Mouse (Mus musculus): ENCODE data around the gene Tomm6.

The Tomm6 gene

DNA sequence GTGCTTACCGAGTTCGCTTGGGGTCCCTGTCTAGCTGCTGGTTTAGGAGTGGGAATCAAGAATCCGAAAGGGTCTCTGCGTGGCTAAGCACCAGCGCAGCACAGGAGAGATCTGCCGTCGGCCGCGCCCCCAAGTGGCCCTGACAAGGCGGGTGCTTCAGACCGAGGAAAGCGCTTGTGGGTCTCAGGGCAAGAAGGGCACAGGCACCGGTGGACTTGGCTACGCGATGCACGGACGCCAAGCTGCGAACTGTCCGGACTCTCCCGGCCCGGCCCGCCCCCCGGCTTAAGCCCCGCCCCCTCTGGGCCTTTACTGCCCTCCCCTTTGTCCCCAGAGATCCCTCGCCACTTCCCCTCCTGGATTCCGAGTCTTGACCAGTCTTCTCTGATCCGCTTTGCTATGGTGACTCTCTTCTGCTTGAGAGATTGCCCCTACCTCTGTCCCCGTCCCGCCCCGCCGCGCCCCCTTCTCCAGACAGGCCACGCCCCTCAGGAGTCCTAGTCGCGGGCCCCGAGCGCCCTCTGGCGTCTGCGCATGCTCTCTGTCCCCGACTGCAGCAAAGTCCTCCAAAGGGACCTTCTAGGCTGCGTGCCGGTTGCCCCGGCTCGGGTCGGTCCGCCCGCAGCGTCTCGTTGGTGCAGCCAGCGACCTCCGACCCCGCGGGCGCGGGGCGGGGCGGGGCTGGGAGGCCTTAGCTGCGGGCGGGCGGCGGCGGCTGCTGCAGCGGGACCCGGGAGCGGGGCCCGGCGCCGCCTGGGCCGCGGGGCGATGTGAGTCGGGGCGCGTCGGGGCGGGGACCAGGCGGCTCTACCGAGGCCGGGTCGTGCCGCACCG lies 6.5 kb upstream of the Tomm6 start, which contains the start of gene Prickle4:
Gene Prickle4, minus strand, starts transcription at position 234 of the 834 bp plus-strand sequence.
- in situ Hi-C loops (cut with MboI, MseI) = loop anchor here (5.0 kb wide), 2 partner anchors 82 to 182 kb away; partner anchors contain the start of genes Bysl, Gm20517 and Med20

DNA sequence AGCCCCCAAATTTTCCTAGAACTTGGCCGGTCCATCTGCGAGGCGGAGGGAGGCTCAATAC lies 6.1 kb upstream of the Tomm6 start, which contains the start of gene Gm21981:
Gene Gm21981, minus strand, starts transcription at position 14 of the 61 bp plus-strand sequence.
- in situ Hi-C loops (cut with MboI, MseI) = loop anchor here (5.0 kb wide), 2 partner anchors 82 to 182 kb away; partner anchors contain the start of genes Bysl, Gm20517 and Med20

DNA sequence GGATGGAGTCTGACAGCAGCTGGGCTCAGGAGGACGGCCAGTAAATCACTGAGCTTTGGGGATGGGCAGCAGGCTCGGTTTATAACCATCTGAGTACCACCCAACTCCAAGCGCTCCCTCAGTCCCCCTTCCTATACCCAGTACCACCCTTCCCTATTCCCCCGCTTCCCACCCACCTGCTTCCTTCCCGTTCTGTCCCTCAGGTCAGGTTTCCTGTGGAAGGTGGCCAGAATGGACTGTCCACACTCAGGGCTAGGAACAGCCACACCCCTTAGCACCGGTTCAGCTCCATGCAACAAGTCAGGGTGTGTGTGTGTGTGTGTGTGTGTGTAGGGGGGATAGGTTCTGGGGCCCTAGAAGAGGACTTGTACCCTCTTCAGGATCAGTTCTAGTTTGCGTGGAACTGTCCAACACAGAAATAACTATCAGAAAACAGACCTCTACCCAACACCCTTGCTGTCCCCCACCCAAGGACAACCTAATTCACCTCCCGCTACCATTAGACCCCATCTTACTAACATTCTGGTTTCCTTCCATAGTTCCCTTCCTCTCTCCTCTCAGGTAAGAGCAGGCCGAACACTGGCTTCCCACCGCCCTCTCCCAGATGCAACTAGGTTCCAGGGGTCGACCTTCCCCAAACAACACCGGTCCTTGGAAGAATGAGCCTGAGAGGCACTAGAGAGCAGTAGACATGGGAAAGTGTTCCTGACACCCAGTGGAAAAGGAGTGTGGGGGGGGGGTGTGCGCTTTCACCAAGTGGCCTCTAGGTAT lies 5.7 kb upstream of the Tomm6 start:
- in situ Hi-C loops (cut with MboI, MseI) = loop anchor here (5.0 kb wide), 2 partner anchors 82 to 182 kb away; partner anchors contain the start of genes Bysl, Gm20517 and Med20

- in situ Hi-C loops (cut with MboI, MseI) = loop anchor here (5.0 kb wide), 2 partner anchors 79 to 179 kb away; partner anchors contain the start of genes Bysl, Gm20517 and Med20
Observed at GRCm38 (mm10) chr17:47691650-47692049, 3.5 kb upstream of the Tomm6 start.

DNA sequence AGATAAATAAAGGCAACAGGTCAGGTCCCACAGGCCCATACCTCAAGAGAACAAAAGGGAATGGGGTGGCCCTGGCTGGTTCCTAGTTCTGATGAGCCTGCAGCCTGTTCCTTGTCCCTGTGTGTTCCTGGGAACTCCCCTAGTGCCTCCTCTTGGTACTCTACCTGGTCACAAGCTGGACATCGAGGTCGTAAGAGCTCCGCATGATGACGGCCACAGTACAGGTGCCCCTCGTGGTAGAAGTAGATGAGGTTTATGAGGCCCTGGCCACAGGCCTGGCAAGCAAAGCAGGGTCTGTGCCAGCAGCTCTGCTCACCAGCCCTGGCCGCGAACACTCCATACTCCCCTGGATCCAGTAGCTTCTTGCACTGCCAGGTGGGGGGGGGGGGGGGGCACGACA lies 1.7 kb upstream of the Tomm6 start:
- in situ Hi-C loops (cut with MboI, MseI) = loop anchor here (5.0 kb wide), 2 partner anchors 78 to 178 kb away; partner anchors contain the start of genes Bysl, Gm20517 and Med20

DNA sequence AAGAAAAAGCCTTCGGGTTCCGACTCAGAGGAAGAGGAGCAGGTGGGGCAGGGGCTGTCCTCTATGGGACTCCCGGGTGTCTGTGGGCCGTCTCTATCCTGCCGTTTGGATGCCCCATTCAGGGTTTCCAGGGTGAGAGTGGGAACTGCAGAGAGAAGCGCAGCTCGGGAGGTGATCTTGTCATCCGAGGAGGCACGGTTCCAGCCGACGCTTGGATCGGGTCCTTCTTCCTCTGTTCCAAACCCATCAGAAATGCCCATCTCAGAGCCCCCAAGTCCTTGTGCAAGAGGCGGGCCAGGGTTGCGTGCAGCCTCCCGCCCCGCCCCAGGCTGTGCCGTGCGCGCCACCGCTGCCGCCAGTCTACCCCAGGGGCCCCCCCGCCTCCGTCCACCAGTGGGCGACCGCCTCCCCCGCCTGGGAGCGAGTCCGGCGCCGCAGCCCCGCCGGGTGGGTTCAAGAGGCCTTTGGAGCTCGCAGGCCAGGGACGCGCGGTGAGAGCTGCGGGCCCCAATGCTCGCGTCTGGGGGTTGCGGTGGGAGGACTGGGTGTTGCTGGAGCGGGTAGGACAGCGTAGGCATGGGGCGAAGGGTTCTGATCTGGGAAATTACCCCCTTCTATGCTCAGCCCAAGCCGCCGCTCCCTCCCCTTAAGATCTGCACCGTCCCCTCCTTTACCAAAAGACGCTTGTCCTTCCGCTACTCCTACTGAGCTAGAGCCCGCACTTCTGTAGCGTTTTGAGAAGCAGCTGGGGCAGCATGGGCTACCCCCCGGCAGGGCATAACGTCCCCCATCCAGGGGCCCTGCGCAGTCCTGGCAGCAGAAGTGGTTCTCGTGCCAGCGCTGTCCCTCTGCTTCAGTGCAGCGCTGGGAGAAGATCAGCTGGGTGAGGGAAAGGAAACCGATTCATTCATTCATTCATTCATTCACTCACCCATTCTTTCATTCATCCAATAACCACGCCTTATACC lies 706 bp upstream of the Tomm6 start, which contains the start of gene Frs3:
Gene Frs3, plus strand, starts transcription at position 423 of the 968 bp plus-strand sequence.
- in situ Hi-C loops (cut with MboI, MseI) = no loop called here

DNA sequence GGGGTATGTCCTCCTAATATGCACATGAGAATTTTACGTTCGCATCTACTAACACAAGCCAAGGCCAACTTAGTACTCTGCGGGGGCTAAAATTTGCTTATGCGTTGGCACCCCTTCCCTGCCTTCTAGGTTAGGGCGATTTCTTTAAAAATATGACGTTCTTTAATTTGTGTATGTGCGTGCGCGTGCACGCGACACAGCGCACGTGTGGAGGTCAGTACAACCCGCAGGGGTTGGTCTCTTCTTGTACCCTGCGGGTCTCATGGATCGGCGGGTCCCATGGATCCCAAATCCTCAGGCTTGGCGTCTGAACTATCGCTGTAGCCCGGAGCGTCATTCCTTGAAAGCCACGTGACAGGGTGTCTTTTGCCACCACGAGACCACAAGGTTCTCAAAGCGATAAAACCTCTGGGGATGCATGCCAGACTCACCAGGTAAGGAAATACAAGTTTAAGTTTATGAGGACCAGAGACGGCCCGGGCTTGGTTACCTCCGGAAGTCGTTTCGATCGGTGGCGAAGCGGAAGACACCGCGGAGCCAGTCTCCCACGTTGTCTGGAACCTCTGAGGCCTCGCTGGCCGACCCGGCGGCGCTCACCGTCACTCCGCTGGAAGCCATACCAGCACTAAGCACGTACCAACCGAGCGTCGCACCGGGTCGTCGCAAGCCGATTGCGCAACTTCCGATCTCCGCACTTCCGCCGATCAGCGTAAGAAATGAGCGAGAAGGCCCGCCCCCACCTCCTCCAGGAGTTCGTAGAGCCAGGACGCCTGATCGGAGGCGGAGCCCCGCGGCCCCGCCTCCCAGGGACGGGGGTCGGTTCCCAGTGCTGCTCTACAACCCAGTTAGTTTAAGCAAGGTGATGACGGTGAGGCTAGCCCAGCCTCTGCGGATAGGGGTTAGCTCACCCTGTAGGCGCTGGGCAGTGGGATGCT lies 510 bp downstream of the Tomm6 start:
- in situ Hi-C loops (cut with MboI, MseI) = no loop called here

- in situ Hi-C loops (cut with MboI, MseI) = loop anchor here (5.0 kb wide), 1 partner anchor 51 kb away; the partner anchor contains the start of gene Usp49
Observed at GRCm38 (mm10) chr17:47682836-47683235, 5.3 kb downstream of the Tomm6 start.

- in situ Hi-C loops (cut with MboI, MseI) = no loop called here
Observed at GRCm38 (mm10) chr17:47678702-47679101, 9.5 kb downstream of the Tomm6 start.

DNA sequence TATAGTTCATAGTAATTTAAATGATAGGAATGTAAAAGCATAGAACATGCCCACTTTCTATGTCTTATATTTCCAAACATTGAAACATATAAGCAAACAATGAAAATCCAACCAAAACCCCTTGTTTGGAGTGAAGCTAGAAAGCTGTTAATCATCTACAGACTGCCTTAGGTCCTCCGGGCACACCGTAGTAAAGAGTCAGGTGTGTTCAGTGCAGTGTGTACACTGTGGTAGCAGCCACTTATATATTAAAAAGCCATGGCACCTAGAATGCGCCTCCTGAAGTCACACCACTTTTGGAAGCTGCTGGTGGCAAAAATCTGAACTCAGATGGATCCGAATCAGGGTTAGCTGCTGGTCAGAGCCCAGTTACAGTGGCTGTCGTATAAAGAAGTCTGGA lies 9.9 kb downstream of the Tomm6 start:
- in situ Hi-C loops (cut with MboI, MseI) = no loop called here

DNA sequence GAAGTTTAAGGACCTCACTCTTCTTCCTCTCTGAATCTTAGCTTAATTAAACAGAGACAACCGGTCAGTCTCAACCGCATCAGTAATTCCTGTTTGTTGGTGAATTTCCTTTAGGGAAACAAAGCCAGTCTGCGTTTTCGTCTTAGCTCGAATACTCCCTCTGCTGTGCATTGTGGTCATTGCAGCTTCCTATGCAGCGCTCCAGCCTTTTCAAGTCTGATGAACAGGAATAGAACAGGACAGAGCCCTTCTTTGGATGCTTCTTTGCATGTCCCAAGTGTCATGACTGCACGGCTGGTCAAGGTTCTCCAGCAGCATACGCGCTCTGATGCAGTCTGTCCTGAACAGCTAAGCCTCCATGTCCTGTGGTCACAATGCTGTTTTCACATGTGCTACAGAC lies 11.6 kb downstream of the Tomm6 start:
- in situ Hi-C loops (cut with MboI, MseI) = no loop called here

DNA sequence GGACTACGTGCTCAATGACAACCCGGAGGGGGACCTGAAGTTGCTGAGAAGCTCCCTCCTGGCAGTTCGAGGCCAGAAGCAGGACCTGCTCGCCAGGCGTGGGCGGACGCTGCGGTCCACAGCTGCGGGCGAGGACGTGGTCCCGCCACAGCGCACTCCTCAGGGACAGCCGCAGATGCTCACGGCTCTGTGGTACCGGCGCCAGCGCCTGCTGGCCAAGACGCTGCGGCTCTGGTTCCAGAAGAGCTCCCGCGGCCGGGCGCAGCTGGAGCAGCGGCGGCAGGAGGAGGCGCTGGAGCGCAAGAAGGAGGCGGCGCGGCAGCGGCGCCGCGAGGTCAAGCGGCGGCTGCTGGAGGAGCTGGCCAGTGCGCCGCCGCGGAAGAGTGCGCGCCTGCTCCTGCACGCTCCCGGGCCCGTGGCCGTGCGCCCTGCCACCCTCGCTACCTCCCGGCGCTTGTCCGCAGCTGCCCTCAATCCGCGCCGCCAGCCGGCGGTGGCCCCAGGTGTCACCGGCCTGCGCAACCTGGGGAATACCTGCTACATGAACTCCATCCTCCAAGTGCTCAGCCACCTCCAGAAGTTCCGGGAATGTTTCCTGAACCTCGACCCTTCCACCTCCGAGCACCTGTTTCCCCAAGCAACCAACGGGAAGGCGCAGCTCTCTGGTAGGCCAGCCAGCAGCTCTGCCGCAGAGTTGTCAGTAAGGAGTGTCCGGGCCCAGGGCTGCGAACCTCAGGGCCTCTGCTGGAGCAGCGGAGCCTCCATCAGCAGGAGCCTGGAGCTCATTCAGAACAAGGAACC lies 15.7 kb downstream of the Tomm6 start:
- in situ Hi-C loops (cut with MboI, MseI) = no loop called here

- in situ Hi-C loops (cut with MboI, MseI) = no loop called here
Observed at GRCm38 (mm10) chr17:47671988-47672310, 16.2 kb downstream of the Tomm6 start.

- in situ Hi-C loops (cut with MboI, MseI) = no loop called here
Observed at GRCm38 (mm10) chr17:47669166-47669565, 19.0 kb downstream of the Tomm6 start.

DNA sequence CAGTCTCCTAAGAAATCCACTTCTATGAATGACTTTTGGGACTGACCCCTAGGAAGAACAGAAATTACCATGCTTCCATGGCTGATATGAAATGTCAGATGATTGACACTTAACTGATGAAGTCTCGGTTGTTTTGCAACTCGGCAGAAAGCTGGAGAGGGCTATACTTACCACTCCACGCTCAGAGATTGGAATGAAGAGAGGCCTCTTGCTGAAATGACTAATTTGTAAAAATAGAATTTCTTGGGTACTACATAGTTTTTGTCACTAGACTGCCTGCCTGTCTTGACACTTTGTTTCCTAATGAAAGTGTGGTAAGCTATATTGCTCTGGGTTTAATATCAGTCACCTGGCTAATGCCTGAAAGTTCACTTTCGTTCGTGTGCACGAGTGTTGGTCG lies 23.7 kb downstream of the Tomm6 start:
- in situ Hi-C loops (cut with MboI, MseI) = no loop called here

GRCm38 (mm10) chr17:47663009-47663713 lies 25.0 kb downstream of the Tomm6 start:
- in situ Hi-C loops (cut with MboI, MseI) = no loop called here

DNA sequence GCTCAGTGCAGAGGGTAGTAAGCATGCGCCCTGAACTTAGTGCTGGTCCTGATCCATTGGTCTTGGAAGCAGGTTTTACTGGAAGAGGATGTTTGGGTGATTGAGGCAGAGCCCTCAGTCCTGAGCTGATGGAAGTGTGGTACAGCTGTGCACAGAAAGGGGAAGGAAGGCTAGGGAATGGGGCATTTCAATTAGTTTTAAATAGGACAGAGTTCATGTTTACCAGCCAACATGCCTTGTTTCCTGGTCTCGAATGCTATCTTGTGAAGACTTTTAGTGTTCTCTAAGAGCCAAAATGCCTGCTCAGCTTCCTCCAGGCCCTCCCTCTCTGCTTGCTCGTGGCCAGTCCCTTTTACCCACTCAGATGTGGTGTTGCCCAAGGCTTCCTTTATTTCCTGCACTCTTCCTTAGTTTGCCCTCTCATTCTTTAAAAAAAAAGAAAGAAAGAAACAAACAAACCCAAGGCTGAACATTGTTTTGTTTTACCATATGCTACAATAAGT lies 29.4 kb downstream of the Tomm6 start:
- in situ Hi-C loops (cut with MboI, MseI) = loop anchor here (10.0 kb wide), 1 partner anchor 586 kb away; the partner anchor contains the start of gene Trem3

DNA sequence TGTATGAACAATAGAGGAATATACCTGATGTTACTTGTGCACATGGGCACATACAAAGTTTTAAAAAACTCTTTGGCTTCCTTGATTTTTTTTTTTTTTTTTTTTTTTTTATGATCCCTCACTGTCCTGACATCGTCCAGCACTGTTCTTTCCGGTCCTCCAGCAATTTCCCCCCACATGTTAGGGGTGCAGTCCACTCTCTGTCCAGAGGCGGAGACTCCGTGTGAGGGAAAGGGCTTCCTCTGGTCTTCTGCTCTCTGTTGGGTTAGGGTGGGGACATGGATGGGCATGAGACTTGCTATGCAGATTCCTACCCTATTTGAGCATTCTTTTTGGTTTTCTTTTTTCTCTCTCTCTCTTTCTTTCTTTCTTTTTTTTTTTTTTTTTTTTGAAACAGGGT lies 30.3 kb downstream of the Tomm6 start:
- in situ Hi-C loops (cut with MboI, MseI) = loop anchor here (10.0 kb wide), 1 partner anchor 587 kb away; the partner anchor contains the start of gene Trem3

- in situ Hi-C loops (cut with MboI, MseI) = loop anchor here (10.0 kb wide), 1 partner anchor 589 kb away; the partner anchor contains the start of gene Trem3
Observed at GRCm38 (mm10) chr17:47655697-47656096, 32.5 kb downstream of the Tomm6 start.

Data from T-helper 2 cell (primary cell).